Mouse (Mus musculus) layer of hippocampus, postnatal 25 days (tissue): Measurements from ENCODE around the gene Omt2b. TPM values are rescaled to one million over a fixed set of nuclear protein-coding genes. Genes with fewer than 3 reads are reported as not detected.
A peak's percentile ranks its signal among the peaks of the same experiment; 100 is the strongest.
"Not testable (repeated sequence)": the region's sequence is repeated elsewhere in the genome, so short reads cannot be mapped to it uniquely, and the experiment has no call there.

ENCODE experiments used
- DNase-seq, 2 experiments: peaks; one replicate each; pipeline ENCODE4 v3.0.0; 2022; ENCODE audit warnings: mixed read lengths in 2 of 2, low spot score in 1 of 2; ENCODE audit errors: extremely low spot score in 1 of 2
- total RNA-seq, 2 experiments: library from RNA; stranded (reverse); gene quantifications; 2 replicates each; pipeline ENCODE4 v1.2.3; 2021

Gene Omt2b
- total RNA-seq, 2 experiments from 2014 or later = not detected

DNA sequence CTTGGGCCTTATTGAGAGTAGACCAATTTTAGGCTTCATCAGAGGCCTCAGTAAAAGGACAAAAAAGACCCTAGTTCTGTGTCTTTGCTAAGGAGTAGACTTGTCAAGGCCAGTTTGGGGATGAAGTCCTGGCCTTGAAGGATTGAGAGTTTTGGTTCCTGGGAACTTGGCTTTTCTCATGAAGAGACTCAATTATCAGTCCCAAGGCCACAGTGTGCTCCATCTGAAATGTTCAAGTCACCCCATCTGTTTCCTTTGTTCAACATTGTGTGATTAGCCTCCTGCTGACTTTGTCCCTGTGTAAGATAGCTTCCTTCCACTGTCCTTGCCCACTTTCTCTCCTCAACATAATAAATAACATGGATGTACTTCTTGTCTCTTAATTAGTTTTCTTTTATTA is 22.6 kb downstream of the Omt2b start:
- DNase-seq = not testable (repeated sequence)

DNA sequence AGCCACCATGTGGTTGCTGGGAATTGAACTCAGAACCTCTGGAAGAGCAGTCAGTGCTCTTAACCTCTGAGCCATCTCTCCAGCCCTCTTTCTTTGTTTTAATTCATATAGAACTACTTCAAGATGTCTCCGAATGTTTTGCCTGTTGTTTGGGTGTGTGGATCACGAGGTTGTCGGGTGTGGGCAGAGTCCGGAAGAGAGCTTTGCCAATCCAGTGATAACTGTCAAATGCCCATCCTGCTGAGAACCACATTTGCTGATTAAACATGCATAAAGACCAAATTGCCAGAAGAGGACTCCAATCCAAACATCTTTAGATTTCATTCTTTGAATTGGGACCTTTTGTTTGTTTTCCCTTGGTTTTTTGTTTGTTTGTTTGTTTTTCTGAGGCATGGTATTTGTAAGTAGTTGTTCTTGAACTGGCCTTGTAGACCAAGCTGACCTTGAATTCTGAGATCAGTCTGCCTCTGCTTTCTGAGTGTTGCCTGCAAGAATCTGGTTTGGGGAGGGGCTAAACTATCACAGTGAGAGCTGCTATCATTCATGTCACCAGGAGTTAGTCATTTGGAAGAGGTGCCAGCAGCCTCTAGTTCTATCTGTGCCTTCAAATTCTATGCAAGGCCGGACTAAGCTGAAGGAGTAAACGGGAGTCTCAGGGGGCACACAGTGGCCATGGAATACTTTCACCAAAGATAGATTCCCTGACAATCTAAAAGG is 24.3 kb downstream of the Omt2b start:
- DNase-seq = no peak

DNA sequence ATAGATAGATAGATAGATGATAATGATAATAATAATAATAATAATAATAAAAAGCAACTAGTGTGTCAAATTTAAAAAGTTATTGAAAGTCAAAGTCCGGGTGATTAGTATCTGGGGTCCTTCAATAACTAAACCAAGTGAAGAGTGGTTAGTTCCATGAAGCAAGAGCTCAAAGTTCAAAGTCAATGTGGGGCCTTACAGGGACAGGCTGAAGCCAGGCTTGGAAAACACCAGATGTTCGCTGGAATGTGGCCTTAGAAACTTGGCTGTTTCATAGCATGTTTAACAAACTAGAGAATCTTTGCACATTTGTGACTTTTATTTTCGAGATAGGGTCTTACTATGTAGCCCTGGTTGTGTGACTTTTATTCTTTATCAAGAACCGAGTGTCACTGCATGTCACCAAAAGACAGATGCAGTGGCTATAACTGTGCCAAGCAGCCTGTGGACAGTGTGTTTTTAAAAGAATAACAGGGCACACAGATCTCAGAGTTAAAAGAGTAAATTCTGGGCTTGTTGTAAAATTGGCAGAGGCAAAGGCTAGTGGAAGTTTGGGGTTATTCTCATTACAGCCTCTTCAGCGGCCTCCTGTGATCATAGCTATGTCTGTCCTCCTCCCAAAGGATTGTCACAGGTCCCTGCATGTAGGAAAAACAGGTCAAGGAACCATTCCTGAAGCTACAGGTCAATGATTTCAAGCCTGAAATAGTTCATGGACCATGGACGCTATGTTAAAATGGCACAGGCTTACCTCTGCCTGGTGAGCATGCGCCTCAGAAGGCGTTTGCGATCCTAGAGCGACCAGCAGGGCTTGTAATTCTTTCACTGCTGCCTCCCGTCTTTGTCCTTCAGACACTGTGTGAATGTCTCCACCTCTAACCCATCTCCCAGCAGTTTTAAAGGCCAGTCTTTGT is 27.5 kb downstream of the Omt2b start:
- DNase-seq = no peak

DNA sequence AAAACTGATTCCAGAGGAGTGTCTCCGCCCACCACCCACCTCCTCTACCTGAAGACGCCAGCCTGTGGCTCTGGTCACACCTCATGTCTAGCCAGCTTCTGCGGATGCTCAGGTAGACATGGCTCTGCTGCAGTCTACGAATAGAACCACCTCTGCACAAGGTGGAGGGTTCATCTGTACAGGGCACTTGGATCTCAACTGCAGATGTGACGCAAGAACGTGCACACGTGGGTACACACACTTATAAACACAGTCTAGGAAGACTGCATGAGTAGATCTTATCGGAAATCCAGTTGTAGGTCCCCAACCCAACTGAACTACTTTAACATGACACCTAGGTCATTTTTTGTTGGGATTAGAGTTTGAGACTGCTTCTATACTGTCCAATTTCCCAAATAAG is 28.2 kb downstream of the Omt2b start, which contains the start of gene Gsta2:
Gene Gsta2 (minus strand): TSS at position 178 of the 400 bp plus-strand sequence.
- DNase-seq = no peak

DNA sequence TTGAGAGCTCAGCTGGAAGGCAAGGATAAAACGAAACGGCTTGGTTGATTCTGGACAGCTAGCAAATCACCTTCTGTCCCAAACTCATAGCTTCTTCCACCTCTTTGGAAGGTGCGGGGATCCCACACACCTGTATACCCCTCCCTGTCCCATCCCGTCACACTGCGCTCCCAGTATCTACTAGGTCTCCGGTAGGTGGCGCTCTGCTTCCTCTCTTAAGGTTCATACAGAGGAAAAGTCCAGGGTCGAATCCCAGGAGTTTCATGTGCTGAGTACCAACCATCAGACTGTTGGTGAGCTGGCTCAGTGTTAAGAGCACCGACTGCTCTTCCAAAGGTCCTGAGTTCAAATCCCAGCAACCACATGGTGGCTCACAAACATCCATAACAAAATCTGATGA is 30.7 kb downstream of the Omt2b start:
- DNase-seq = peak; percentile 24 to 78

DNA sequence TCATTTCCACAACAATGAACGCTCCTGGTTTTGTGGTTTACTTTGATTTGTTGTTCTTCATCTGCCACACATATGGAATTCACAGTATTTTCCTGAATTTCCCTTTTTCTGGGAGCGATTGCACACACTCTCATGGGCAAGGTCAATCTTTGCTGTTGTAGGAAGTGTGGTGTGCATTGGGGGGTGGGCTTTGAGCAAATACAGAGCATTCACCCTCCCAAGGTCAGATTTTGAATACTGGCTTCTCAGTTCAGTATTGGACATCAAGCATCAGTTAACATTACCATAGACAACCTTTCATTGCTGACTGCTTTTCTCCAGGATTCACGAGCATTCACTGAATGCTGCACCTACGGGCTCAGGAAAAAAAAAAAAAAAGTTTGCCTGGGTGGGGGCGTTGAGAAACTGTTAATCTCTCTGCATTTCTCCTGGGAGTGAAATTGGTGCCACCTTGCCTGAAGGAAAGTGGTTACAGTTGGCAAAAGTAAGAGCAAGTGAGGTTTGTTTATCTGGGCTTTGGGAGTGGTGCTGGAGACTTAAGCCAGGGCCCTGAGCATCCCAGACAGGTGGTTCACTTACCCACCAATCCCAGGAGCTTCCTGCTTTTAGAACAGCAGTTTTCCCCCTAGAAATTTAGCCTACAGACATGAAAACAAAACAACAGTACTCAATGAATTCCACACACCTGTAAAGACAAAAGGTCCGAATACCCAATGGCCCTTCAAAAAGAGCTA is 32.5 kb downstream of the Omt2b start:
- no peak for DNase-seq

DNA sequence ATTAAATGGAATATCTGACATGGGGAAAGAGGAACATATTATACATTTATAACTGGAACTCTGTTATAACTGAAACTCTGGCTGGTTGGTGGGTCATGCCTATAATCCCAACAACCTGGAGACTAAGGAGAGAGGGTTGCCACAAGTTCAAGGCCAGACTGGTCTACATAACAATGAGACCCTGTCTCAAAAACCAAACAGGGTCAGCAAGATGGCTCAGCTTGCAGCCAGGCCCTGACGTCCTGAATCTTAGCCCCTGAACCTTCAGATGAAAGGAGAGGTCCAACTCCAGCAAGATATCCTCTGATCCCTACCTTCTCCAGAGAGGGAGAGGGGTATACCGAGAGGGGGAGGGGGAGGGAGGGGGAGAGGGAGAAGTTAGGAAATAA is 33.1 kb downstream of the Omt2b start:
- DNase-seq = no peak

DNA sequence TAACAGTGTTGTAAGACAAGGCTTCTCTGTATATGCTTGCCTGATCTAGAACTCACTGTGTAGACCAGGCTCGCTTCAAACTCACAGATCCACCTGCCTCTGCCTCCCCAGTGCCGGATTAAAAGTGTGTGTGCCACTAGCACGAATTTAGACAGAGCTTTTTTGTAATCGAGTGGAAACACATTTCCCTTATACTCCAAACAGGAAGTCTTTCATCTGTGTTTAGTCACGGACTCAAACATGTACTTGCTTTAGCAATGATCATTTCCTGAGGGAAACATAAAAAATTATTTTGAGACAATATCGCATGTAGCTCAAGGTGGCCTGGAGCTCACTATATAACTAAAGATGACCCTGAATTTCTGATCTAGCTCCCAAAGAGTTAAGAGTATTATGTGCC is 36.0 kb downstream of the Omt2b start:
- no peak for DNase-seq

DNA sequence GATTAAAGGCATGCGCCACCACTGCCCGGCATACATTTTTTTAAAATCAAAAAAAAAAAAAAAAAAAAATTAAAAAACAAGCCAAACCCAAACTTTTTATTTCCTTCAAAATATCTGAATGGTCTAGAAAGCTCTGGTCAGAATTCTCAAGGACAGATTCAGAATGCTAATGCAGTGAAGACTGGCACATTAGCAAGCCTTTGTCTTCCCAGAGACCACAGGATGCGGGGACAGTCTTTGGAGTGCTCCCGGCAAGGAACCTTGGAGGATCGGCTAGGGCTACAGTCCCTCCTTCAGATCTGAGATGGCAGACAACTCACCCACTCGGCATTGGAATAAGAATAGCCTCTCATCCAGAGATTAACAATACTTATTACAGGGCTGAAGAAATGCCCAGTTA is 37.3 kb downstream of the Omt2b start:
- DNase-seq = no peak

DNA sequence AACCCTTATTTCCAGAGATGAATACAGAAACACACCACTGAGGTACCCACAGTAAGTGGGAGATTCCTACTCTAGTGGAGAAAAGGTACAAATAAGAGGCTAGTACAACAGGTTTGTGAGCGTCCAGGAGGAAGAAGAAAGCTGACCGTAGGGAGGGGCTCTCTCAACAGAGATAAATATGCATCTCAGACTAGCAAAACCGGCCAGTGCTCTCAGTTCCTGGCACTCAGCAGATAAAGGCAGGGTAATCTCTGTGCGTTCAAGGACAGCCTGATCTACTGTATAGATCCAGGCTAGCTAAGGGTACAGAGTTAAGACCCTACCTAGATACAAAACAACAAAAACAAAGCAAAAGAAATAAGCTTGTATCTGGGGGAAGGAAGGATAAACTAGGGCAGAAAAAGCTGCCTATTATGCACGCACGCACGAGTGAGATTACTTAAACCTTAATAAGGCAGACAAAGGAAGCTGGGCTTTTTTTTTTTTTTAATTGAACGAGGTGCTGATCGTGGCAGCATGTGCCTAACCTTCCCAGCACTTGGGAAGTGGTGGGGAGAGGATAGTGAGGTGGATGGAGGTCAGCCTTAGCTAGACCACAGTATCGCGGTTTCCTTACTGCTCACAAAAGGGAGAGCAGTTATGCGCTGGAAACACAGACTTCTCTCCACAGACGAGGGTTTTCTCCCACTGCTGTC is 38.6 kb downstream of the Omt2b start:
- DNase-seq = no peak

DNA sequence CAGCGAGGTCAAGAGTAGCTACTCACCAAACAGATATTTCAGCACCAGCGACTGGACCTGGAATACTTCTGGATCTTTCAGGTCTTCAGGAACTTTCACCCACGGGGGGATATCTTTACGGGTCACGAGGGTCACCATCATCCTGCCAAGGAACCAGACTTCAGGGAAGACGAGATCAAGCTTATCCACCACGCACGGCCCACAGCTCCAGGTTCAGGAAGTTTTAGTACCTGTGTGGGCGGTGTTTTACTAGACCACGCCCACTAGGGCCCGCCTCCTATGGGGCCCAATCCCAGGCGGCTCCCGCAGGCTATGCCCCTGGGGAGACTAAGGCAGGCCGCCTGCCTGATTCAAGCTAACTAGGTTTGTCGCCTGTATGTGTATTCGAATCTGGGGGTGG is 40.6 kb downstream of the Omt2b start, which contains the start of gene Dppa5a:
Gene Dppa5a (minus strand): TSS at position 219 of the 400 bp plus-strand sequence.
- not testable (repeated sequence) for DNase-seq

DNA sequence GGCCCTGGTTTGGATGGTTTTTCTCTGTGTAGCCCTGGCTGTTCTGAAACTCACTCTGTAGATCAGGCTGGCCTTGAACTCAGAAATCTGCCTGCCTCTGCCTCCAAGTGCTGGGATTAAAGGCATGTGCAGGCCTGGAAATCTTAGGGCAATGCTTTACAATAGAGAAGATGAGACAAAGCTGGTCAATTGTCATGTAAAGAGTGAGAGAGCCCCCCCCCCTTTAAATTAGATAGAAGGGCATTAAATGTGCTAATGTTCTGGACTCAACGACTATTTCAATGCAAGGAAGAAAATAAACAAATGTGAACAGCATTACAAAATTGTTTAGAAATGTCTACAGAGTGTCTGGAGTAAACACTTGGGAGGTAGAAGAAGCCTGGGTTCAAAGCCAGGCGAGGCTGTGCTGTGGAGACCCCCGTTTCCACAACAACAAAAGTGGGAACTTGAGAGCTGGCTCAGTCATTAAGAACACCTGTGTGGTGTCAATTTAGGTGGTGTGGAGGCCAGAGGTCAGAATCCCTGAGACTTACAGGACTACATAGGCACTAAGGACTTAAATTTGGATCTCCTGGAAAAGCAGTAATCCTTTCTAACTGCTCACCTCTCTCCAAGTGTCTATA is 41.4 kb downstream of the Omt2b start:
- no peak for DNase-seq

DNA sequence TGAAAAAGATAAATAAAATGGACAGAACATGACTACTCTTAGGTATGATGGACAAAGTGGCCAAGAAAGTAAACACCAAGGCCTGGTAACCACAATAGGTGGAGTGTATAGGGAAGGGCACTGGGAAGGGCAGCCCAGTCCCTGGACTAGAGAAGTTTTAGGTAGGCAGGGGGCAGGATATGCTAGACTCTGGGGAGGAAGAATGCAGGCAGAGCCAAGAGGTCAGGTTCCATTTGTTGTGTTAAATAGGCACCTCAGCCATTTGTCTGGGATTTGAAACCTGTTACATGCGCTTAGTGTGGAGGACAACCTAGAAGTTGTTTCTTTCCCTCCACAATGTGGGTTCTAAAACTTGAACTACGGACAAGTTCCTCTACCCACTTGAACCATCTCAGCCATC is 42.0 kb downstream of the Omt2b start:
- DNase-seq = no peak

DNA sequence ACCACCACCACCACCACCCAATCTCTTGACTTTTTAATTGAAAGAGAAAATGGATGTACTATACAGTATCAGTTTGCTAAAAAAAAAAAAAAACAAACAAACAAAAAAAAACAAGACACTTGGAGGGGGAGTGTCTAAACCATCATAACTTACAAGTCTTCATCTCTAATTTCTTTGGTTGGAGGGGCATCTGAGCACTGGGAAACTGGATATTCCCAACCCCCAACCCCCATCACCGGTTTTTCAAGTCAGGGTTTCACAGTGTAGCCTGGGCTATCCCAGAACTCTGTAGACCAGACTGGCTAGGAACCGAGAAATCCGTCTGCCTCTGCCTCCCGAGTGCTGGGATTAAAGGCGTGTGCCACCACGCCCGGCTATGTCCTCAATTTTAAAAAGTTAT is 42.4 kb downstream of the Omt2b start:
- no peak for DNase-seq

DNA sequence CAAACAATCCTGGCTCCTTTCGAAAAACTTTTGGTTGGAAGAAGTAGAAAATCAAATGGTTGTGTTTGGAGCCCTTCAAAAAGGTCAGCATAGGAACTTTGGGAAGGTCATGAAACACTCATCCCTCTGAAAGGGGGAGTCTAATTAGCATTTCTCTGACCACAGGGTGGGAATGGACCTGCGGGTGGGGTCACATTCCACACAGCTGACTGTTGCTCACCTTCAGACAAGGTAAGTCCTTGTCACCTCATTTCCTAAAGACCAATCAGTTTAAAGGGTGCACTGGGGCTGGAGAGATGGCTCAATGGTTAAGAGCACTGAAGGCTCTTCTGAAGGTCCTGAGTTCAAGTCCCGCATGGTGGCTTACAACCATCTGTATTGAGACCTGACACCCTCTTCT is 44.1 kb downstream of the Omt2b start:
- DNase-seq = no peak

DNA sequence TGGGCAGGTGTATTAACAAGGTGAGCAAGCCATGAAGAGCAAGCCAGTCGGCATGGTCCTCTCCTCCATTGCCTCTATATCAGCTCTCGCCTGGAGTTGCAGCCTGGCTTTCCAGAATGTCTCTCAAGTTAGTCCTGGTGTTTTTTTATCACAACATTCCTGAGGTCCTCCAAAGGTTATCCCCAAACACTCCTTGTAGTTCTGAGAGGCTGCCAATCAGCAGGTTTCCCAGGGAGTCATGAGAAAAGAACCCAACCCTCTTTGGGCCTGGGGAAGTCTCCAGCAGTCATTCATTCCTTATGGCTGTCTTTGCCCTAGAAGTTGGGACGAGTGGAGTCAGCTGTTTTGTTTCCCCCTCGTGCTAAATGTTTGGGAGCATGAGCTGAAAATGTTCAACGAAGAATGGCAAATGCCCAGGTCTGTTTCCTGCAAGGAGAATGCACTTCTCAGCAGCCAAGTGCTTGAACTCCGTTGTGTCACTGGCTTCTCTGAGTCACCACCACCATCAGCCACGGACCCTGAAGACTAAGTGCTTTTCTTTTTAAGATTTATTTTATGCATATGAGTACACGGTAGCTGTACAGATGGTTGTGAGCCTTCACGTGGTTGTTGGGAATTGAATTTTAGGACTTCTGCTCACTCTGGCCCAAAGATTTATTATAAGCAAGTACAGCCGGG is 45.6 kb downstream of the Omt2b start:
- no peak for DNase-seq

DNA sequence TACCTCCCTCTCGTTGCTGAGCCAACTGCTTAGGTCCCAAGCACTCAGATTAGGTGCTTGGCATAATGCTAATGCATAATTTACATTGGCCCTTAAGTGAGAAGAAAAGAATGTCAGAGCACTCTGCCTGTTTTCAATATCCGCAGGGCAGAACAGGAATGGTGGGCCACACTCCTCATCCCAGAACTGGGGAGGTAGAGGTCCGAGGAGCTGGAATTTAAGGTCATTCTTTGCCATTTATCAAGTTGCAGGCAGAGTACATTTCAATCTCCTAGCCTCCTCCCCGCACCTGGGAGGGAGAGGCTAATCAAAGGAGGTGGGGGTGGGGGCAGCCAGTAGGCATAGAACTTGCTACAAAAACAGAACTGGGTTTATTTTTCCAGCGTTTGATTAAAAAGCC is 47.0 kb downstream of the Omt2b start:
- no peak for DNase-seq

DNA sequence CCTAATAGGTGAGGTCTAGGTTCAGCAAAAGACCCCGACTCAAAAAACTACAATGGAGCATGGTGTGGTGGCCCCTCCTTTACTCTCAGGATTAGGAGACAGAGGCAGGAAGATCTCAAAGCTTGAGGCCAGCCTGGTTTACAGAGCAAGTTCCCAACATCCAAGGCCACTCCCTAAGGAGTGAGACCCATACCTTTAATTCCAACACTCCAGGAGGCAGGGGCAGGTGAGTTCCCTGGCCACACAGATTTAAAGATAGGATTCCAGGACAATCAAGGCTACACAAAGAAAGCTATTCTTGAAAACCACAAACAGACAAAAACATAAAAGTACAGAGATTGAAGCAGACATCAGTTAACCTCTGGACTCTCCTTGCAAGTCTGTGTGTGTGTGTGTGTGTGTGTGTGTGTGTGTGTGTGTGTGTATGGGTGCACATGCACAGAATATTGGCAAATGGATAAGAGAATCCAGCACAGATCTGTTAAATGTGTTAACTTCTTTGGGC is 47.5 kb downstream of the Omt2b start:
- no peak for DNase-seq

DNA sequence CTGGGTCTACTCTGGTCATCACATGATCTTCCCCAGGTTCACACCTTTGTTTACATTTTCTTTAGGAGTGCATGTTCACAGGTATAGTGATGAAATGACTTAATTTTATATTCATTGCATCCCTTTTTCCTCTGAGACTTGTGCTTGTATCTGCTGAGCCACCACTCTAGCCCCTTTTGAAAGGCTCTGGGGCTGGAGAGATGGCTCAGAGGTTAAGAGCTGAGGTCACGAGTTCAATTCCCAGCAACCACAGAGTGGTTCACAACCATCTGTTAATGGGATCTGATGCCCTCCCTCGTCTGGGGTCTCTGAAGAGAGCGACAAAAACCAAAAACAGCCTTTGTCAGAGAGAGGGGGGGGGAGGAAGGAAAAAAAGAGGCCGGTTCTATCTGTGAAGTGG is 48.1 kb downstream of the Omt2b start:
- no peak for DNase-seq
